In the genomic region with DNA sequence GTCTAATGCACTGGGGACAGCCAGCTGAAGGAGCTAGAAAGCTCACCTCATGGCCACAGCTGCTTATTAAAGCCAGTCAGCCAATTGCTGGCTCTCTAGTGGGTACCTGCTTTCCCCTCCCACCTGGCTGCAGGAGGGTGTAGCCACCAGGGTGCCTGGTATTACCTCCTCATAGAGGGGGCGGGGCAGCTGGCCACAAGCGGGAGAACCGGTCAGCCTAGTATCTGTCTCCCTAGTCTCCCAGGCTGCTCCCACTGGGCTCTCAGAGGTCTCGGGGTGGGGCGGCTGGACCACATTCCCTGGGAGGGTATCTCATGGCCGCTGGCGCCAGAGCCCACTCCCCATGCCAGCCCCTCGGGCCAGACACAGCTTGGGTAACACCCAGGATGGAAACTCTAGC, we compare ENCODE assay signal across 13 mouse cellular contexts. TPM values are rescaled to one million over a fixed set of nuclear protein-coding genes. Genes with fewer than 3 reads are reported as not detected.
DNase-seq lines count a peak whose midpoint lies in the region; ATAC-seq and TF ChIP-seq lines count a peak whose summit lies in the region.
"Had no signal": no experiment of that assay in that cellular context is flagged by ENCODE, and none has a peak within 500 bp of the region (broad histone marks: within the 10 kb centered on the region; RNA-seq: fewer than 3 reads in every experiment).

No protein-coding gene starts in this region.

- TF ChIP-seq CTCF in kidney, postnatal 0 days (IDR thresholded peaks at IDR 0.05; ENCODE audit: low read depth), result peak; percentile 20; the same call in 1 of the 2 replicates

- no peaks in the 10 kb centered on the region for H3K4me1 ChIP-seq in kidney, postnatal 0 days (replicated peaks; ENCODE audit: insufficient read depth, low read length)
- H3K4me1 ChIP-seq: liver, embryonic 15.5 days had no signal

- H3K27me3 ChIP-seq in kidney, postnatal 0 days (ENCODE audit: insufficient read depth, low read length), result no peaks in the 10 kb centered on the region
- H3K27me3 ChIP-seq: liver, embryonic 15.5 days had no signal

- no peak overlapping the region for H3K4me3 ChIP-seq in kidney, postnatal 0 days (replicated peaks; ENCODE audit: low read depth, low read length)
- H3K4me3 ChIP-seq: liver, embryonic 15.5 days had no signal

- peak overlapping the region; percentile 37; the same call in 1 of the 2 replicates for H3K27ac ChIP-seq in kidney, postnatal 0 days
- H3K27ac ChIP-seq: liver, embryonic 15.5 days had no signal

- intact Hi-C loops in left cerebral cortex, postnatal 10 days (cut with DNase I), result no loop called here

- H3K9me3 ChIP-seq in kidney, postnatal 0 days (replicated peaks; ENCODE audit: low read length), result no peaks in the 10 kb centered on the region
- H3K9me3 ChIP-seq: liver, embryonic 15.5 days had no signal

- no peak overlapping the region for H3K9ac ChIP-seq in kidney, postnatal 0 days (ENCODE audit: low read depth, low read length)
- H3K9ac ChIP-seq: forebrain, postnatal 0 days; liver, embryonic 15.5 days had no signal

- DNase-seq in urinary bladder, adult 18-20 months (ENCODE audit: low spot score in 2 of 2), result peak; percentile 81
- DNase-seq in urinary bladder, postnatal 10 days (ENCODE audit: low spot score), result no peak
- no peak for DNase-seq in kidney, postnatal 0 days (ENCODE audit: low spot score)
- DNase-seq in lung, postnatal 10 days, result peak; percentile 84
- peak; percentile 75 to 80 for DNase-seq in urinary bladder, postnatal 36 days (ENCODE audit: low spot score in 2 of 2)
- DNase-seq in adrenal gland, postnatal 14 days, result no peak
- no peak for DNase-seq in layer of hippocampus, adult 9-10 months (ENCODE audit: low spot score)
- DNase-seq in left cerebral cortex, postnatal 10 days (ENCODE audit: extremely low spot score in 1 of 2, low spot score in 2 of 2), result no peak
- DNase-seq: forebrain, postnatal 0 days; heart, adult 11 months had no signal

- peak; percentile 83 for ATAC-seq in kidney, postnatal 0 days (replicated peaks; ENCODE audit: low FRiP score, low read depth)
- ATAC-seq: forebrain, postnatal 0 days; midbrain, embryonic 16.5 days had no signal

- whole genome bisulfite sequencing in kidney, postnatal 0 days, result 10% methylated on average over 8 of the region's 8 CpGs

- no peak overlapping the region; the same call in 1 of the 2 replicates for H3K4me2 ChIP-seq in kidney, postnatal 0 days (ENCODE audit: low read length)
- H3K4me2 ChIP-seq: liver, embryonic 15.5 days had no signal

- no peaks in the 10 kb centered on the region for H3K36me3 ChIP-seq in kidney, postnatal 0 days (ENCODE audit: insufficient read depth, low read length)
- H3K36me3 ChIP-seq: liver, embryonic 15.5 days had no signal

RNA-seq across cellular contexts. Expression of a gene that starts 8.5 kb away (rescaled TPM):
- polyA plus RNA-seq in kidney, postnatal 0 days (2015; fragmentation: Nextera tagmentation; extraction: Ambion mirVana), result 2.5 and 3.6 TPM in 2 replicates
- total RNA-seq in adrenal gland, postnatal 14 days (2021), result 3.9 and 5.1 TPM in 2 replicates
- 1 to 10 TPM; 9.1 to 9.7 TPM for total RNA-seq in left cerebral cortex, postnatal 10 days (2021)

RNA-seq across cellular contexts. Expression of a gene that starts 46.4 kb away (rescaled TPM):
- not detected in 2 replicates for polyA plus RNA-seq in kidney, postnatal 0 days (2015; fragmentation: Nextera tagmentation; extraction: Ambion mirVana)
- not detected in 2 replicates for total RNA-seq in adrenal gland, postnatal 14 days (2021)
- total RNA-seq in left cerebral cortex, postnatal 10 days (2021), result not detected
- total RNA-seq: forebrain, postnatal 0 days; hematopoietic stem cell, adult 5-6 weeks had no signal
- polyA plus RNA-seq: forebrain, postnatal 0 days; liver, embryonic 15.5 days; midbrain, embryonic 16.5 days had no signal

Comparison
In these comparisons a context has a peak if more than half of its experiments do, and no peak if none do; other contexts are left out.
1. DNase-seq: peak in urinary bladder, adult 18-20 months (2 of 2), lung, postnatal 10 days (single experiment) and urinary bladder, postnatal 36 days (2 of 2); none in urinary bladder, postnatal 10 days (single experiment), kidney, postnatal 0 days (single experiment), adrenal gland, postnatal 14 days (single experiment), layer of hippocampus, adult 9-10 months (single experiment) and left cerebral cortex, postnatal 10 days (0 of 2).